Mouse (Mus musculus): ENCODE results near the gene Bloc1s5.

DNA sequence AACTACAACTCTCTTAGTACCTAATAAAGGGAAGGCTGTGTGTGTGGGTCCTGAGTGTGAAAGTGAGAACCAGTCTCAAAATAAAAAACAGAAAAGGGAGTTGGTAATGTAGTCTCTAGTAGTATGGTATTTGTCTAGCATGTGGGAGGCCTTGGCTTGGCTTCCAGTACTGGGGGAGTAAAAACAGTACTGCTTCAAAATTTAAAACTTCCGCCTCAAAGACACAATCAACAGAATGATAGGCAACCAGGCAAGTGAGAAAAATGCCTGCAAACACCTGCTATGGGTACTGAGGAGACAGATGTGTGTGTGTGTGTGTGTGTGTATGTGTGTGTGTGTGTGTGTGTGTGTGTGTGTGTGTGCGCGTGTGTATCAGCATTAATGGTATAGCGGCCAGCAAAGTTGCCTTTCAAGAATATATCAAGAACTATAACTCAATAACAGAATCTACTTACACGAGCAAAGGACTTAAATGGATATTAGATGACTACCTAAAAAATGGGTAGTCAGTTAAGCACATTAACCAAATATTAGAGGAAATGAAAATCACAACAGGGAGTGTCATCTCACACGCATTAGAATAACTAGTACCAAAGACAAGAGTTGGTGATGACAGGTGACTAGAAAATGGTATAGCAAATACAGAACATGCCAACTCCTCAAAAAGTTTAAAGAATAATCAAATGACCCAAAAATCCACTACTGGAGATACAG, 1.5 kb downstream of the Bloc1s5 start:
- TF ChIP-seq GATA1 (IDR thresholded peaks at IDR 0.05; ENCODE audit: low read length) (no peak), TAL1 (IDR thresholded peaks at IDR 0.05; ENCODE audit: low read length) (no peak)

Measured in erythroblast, embryonic 14.5 days (primary cell).